Mouse (Mus musculus) C2C12 (cell line): Measurements from ENCODE around the gene Slc7a4. TPM values are rescaled to one million over a fixed set of nuclear protein-coding genes. Genes with fewer than 3 reads are reported as not detected.

Experiments used
- H3K27me3 ChIP-seq: one replicate; pipeline ENCODE4 v1.6.1; 2011; ENCODE audit not compliant: control insufficient read depth, insufficient read depth, insufficient read length
- H3K36me3 ChIP-seq: one replicate; pipeline ENCODE4 v1.6.1; 2011; ENCODE audit not compliant: control insufficient read depth, insufficient read depth
- H3K4me3 ChIP-seq: one replicate; pipeline ENCODE4 v1.5.1; 2011; ENCODE audit warnings: mild to moderate bottlenecking, control low read depth; ENCODE audit not compliant: poor library complexity, insufficient read depth, severe bottlenecking
- H3K79me2 ChIP-seq: one replicate; pipeline ENCODE4 v1.6.1; 2011; ENCODE audit not compliant: control insufficient read depth, insufficient read depth
- H3K79me3 ChIP-seq: one replicate; pipeline ENCODE4 v1.6.1; 2011; ENCODE audit warnings: low read depth, control low read depth
- H3ac ChIP-seq: one replicate; pipeline ENCODE3; 2011; ENCODE audit warnings: low read depth; ENCODE audit not compliant: control insufficient read depth, insufficient read length
- CEBPB ChIP-seq: IDR thresholded peaks from one replicate; pipeline ENCODE4 v1.6.1; 2011; ENCODE audit warnings: low read depth, mild to moderate bottlenecking, control low read depth, moderate library complexity
- CTCF ChIP-seq: IDR thresholded peaks from one replicate; pipeline ENCODE4 v1.5.1; 2011; ENCODE audit not compliant: control insufficient read depth, insufficient read depth, insufficient read length
- FOSL1 ChIP-seq: IDR thresholded peaks from one replicate; pipeline ENCODE4 v1.8.0; 2011; ENCODE audit warnings: mild to moderate bottlenecking, low read length; ENCODE audit not compliant: poor library complexity, insufficient read depth, severe bottlenecking
- MAX ChIP-seq: IDR thresholded peaks from one replicate; pipeline ENCODE4 v1.6.1; 2011; ENCODE audit warnings: mild to moderate bottlenecking, control low read depth
- MYOD1 ChIP-seq: IDR thresholded peaks from one replicate; pipeline ENCODE4 v1.6.1; 2011; ENCODE audit warnings: low read depth; ENCODE audit not compliant: control insufficient read depth, insufficient read length
- MYOG ChIP-seq: IDR thresholded peaks from one replicate; pipeline ENCODE4 v1.6.1; 2011; ENCODE audit not compliant: control insufficient read depth, insufficient read length; ENCODE audit errors: extremely low read depth
- USF1 ChIP-seq: IDR thresholded peaks from one replicate; pipeline ENCODE4 v1.6.1; 2011; ENCODE audit warnings: low read depth, mild to moderate bottlenecking, control low read depth, moderate library complexity
- polyA plus RNA-seq: library from polyadenylated mRNA; unstranded; fragments of >200 nt; fragmentation: generic; extraction: Trizol; gene quantifications from one replicate; pipeline ENCODE4 v1.2.1, GENCODE M21; 2012; ENCODE audit warnings: missing spikeins

Gene Slc7a4
- polyA plus RNA-seq, 1 experiment, result 1.4 TPM

DNA sequence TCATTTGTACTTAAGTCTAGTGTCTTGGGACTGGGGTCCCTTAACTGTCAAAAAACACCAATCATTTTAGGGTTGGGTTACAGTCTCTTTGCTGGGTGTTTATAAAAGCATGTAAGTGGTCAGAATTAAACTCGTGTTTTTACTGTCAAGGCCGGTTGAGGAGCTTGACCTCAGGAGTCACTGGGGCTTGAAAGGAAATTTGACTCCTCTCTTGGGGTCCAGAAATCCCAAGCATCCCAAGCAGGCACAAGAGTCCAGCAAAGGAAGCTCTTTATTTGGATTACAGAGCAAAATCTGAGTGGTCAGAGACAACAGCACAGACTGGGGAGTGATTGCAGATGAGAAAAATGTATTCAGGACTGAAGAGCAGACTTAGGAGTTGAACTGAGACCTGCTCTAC, 7.7 kb upstream of the Slc7a4 start:
- Histone ChIP-seq H3K4me3 (no peak overlapping the region), H3K36me3 (no peaks in the 10 kb centered on the region), H3K79me2 (no peaks in the 10 kb centered on the region), H3K27me3 (no peaks in the 10 kb centered on the region), H3ac (no peak overlapping the region), H3K79me3 (no peaks in the 10 kb centered on the region)
- TF ChIP-seq CTCF, result no peak
- no peak for TF ChIP-seq FOSL1
- no peak for TF ChIP-seq MYOG
- TF ChIP-seq USF1, result no peak

DNA sequence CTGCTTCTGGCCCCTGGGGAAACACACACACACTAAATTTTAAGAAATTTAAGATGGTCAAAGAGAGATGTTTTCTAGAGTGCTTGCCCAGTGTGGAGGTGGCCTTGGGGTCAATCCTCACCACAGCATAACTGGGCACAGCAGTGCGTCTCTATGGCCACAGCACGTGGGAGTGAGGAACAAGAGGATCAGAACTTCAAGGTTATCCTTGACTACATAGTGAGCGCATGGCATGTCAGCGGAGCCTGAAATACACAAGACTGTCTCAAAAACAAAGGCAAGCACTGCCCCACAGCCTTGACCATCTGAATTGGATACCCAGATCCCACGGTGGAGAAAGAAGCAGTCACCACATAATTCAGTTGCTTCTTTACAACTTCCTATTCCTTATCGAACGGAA, 1.5 kb upstream of the Slc7a4 start:
- H3K79me2 ChIP-seq, result no peaks in the 10 kb centered on the region
- no peaks in the 10 kb centered on the region for H3K36me3 ChIP-seq

DNA sequence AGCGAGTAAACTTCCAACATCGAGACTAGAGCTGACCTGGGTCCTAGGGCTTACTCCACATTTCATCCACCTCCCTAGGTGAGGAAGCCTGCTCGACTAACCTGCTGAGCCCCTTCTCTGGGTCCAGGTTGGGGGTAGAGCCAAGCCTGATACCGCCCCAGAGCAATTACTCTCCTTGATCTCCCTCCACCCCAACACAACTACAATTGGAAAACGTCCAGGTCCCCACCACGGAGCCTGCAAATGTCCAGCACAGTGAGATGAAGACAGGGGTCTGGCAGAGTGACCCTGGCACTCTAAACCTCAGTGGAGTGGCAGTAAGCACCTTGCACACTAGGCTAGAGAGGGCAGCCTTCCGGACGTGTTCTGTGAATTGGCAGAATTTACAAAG, 6.2 kb downstream of the Slc7a4 start:
- Histone ChIP-seq H3ac (no peak overlapping the region), H3K36me3 (no peaks in the 10 kb centered on the region), H3K79me3 (no peaks in the 10 kb centered on the region), H3K27me3 (peaks cover 3% of the 10 kb centered on the region), H3K79me2 (no peaks in the 10 kb centered on the region), H3K4me3 (no peak overlapping the region)
- TF ChIP-seq MYOD1 (no peak), MYOG (no peak), FOSL1 (no peak), MAX (no peak), CTCF (no peak), USF1 (no peak), CEBPB (no peak)

More for the DNA sequence above, 1.5 kb upstream of the Slc7a4 start:
- Histone ChIP-seq H3K79me3 (no peaks in the 10 kb centered on the region), H3K4me3 (no peak overlapping the region), H3K27me3 (no peaks in the 10 kb centered on the region), H3ac (no peak overlapping the region)
- TF ChIP-seq FOSL1 (no peak), MYOG (no peak), USF1 (no peak), MAX (no peak), CTCF (no peak), CEBPB (no peak), MYOD1 (no peak)

DNA sequence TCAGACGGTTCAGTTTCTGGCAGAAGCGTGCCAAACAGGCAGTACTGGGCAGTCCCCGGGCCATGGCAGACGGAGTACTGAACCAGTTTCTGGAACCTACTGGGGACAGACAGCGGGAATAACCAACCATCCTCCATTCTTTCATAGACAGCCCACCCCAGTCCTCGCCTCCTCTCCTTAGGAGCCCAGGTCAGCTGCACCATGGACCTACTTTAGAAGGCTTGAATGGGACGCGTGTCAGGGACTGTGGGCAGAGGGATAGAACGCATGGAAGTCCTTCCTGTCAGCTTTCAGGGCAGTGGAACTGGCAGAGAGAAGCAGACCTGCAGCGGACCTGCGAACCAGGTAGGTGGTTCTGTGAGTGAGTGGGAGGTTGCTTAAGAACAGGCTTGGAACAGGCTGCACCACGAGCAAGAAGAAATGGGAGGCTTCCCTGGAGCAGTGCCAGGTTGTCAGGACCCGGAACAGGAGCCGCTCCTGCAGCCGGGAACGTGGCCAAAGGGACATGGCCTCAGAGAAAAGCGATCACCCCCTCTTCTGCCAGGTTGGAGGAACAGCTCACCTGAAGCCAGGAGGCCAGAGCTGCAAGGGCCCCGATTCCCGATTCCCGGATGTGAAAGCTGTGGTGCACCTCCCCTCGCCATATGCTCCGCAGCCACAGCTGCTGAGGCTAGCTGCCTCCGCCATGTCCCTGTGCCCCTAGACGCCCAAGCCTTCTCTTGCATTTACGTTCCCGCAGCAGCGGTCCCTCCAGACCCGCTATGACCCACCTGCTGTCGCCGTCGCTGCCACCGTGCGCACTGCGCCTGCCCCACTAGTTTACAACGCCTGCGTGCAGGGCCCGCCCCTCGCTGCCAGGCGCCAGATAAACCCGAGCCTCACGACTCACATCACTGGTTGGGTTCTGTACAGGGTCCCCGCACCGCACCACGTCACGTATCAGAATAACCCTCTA, 6.9 kb downstream of the Slc7a4 start:
- no peaks in the 10 kb centered on the region for H3K36me3 ChIP-seq
- H3K79me3 ChIP-seq, result no peaks in the 10 kb centered on the region
- TF ChIP-seq MAX (no peak), MYOG (no peak), USF1 (no peak), MYOD1 (no peak), CTCF (no peak), FOSL1 (no peak), CEBPB (no peak)
- H3K4me3 ChIP-seq, result no peak overlapping the region
- H3K27me3 ChIP-seq, result peaks cover 3% of the 10 kb centered on the region
- H3ac ChIP-seq, result peak overlapping the region; percentile 5
- H3K79me2 ChIP-seq, result no peaks in the 10 kb centered on the region

DNA sequence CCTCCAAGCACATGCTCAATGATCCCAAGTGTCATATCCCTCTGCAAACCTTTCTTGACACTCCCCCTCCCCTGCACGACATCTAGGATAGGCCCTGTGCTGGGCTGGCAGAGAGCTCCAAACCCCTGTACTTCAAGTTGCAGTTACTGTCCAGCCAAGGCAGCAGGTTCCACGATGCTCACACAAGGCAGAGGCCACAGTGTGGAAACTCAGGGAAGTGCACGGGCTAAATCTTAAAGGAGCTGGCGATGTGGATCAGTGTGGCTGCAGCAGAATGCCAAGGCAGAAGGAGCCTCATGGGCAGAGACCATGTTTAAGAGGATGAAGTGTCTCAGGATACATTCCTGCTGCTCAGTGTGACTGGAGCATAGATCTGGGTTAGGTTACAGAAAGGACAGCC, 16.8 kb downstream of the Slc7a4 start:
- TF ChIP-seq MYOD1, result no peak
- TF ChIP-seq CEBPB, result no peak
- no peak for TF ChIP-seq MAX
- TF ChIP-seq USF1, result no peak
- no peak for TF ChIP-seq CTCF
- no peak for TF ChIP-seq MYOG
- no peak for TF ChIP-seq FOSL1
- no peak overlapping the region for H3K4me3 ChIP-seq
- H3K79me3 ChIP-seq, result no peaks in the 10 kb centered on the region
- H3K27me3 ChIP-seq, result no peaks in the 10 kb centered on the region
- no peaks in the 10 kb centered on the region for H3K79me2 ChIP-seq
- no peaks in the 10 kb centered on the region for H3K36me3 ChIP-seq
- H3ac ChIP-seq, result no peak overlapping the region

DNA sequence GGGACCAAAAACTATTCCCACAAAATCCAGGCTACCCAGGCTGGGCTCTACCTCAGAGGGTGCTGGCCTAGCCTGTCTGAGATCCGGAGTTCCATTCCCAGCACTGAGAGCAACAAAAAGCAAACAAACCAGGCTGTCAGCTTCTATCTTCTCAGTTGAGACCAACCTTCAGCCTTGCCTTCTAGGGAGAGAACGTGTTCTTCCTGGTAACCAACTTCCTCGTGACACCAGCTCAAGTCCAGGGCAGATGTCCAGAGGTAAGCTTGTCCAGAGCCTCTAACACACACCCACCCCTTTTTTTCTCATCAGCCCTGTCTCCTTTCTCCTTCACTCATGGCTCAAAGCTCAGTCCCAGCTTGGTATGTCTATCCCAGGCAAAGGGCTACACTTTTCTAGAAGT, 18.2 kb downstream of the Slc7a4 start:
- no peak overlapping the region for H3ac ChIP-seq
- no peak overlapping the region for H3K4me3 ChIP-seq
- H3K36me3 ChIP-seq, result no peaks in the 10 kb centered on the region
- no peaks in the 10 kb centered on the region for H3K27me3 ChIP-seq
- TF ChIP-seq MYOG (no peak), MAX (no peak), MYOD1 (no peak), CTCF (no peak), USF1 (no peak), CEBPB (no peak)
- no peaks in the 10 kb centered on the region for H3K79me3 ChIP-seq
- H3K79me2 ChIP-seq, result no peaks in the 10 kb centered on the region
